Mouse (Mus musculus): ENCODE data around the gene A530084C06Rik. TPM values are rescaled to one million over a fixed set of nuclear protein-coding genes. Genes with fewer than 3 reads are reported as not detected.

A530084C06Rik gene
- total RNA-seq, 2 experiments from 2014 or later: 0.15 TPM; not detected in 1

- ATAC-seq (ENCODE audit: poor library complexity, severe bottlenecking): no peak
These were observed 12.3 kb downstream of the A530084C06Rik start for GRCm38 (mm10) chr13:31546784-31547183.

GRCm38 (mm10) chr13:31543021-31543420, 16.1 kb downstream of the A530084C06Rik start:
- ATAC-seq (ENCODE audit: poor library complexity, severe bottlenecking): no peak

GRCm38 (mm10) chr13:31534726-31535125, 24.4 kb downstream of the A530084C06Rik start:
- ATAC-seq (ENCODE audit: poor library complexity, severe bottlenecking): no peak

GRCm38 (mm10) chr13:31531651-31532061, 27.5 kb downstream of the A530084C06Rik start:
- no peak for ATAC-seq (ENCODE audit: poor library complexity, severe bottlenecking)

- ATAC-seq (ENCODE audit: poor library complexity, severe bottlenecking): no peak
These were observed 27.9 kb downstream of the A530084C06Rik start for GRCm38 (mm10) chr13:31531186-31531585.

- ATAC-seq (ENCODE audit: poor library complexity, severe bottlenecking): no peak
These were observed 34.2 kb downstream of the A530084C06Rik start for GRCm38 (mm10) chr13:31524976-31525375.

- ATAC-seq (ENCODE audit: poor library complexity, severe bottlenecking): no peak
These were observed 40.2 kb downstream of the A530084C06Rik start for GRCm38 (mm10) chr13:31518971-31519370.

- ATAC-seq (ENCODE audit: poor library complexity, severe bottlenecking): no peak
These were observed 40.7 kb downstream of the A530084C06Rik start for GRCm38 (mm10) chr13:31518411-31518886.

GRCm38 (mm10) chr13:31515261-31515660, 43.9 kb downstream of the A530084C06Rik start:
- ATAC-seq (ENCODE audit: poor library complexity, severe bottlenecking): no peak

- ATAC-seq (ENCODE audit: poor library complexity, severe bottlenecking): peak; percentile 94
These were observed 52.5 kb downstream of the A530084C06Rik start for GRCm38 (mm10) chr13:31506494-31507167.

Other genes with a start within 250 kb of the A530084C06Rik start
- gene Foxq1, start 3.2 kb downstream of the A530084C06Rik start, total RNA-seq (2015): 0.16 and 0.34 TPM in 2 replicates
- gene Foxq1, start 3.2 kb downstream of the A530084C06Rik start, total RNA-seq (2017): 0.07 and 0.16 TPM in 2 replicates
- 0.25 TPM in 1 of 2 replicates, not detected in the other for gene Foxf2, start 66.5 kb upstream of the A530084C06Rik start, total RNA-seq (2015)
- not detected in 2 replicates for gene Foxf2, start 66.5 kb upstream of the A530084C06Rik start, total RNA-seq (2017)
- 0.18 and 0.30 TPM in 2 replicates for gene Foxc1, start 247.3 kb upstream of the A530084C06Rik start, total RNA-seq (2015)
- gene Foxc1, start 247.3 kb upstream of the A530084C06Rik start, total RNA-seq (2017): 0.07 and 0.28 TPM in 2 replicates

All from megakaryocyte, adult 5-6 weeks (primary cell).